Mouse (Mus musculus): Measurements from ENCODE around the gene Gm6657. TPM values are rescaled to one million over a fixed set of nuclear protein-coding genes. Genes with fewer than 3 reads are reported as not detected.
A peak's percentile ranks its signal among the peaks of the same experiment; 100 is the strongest.

Gene Gm6657
- polyA plus RNA-seq (2014; fragmentation: Nextera tagmentation; extraction: Ambion mirVana) = not detected in 2 replicates

- Histone ChIP-seq H3K9me3 (ENCODE audit: control insufficient read depth, low read length) (no peaks in the 10 kb centered on the region), H3K36me3 (ENCODE audit: control insufficient read depth, insufficient read depth, low read length) (no peaks in the 10 kb centered on the region), H3K27ac (ENCODE audit: low read depth) (no peak within 1 kb of the TSS), H3K4me2 (ENCODE audit: low read length) (no peak within 1 kb of the TSS), H3K27me3 (replicated peaks; ENCODE audit: control insufficient read depth, insufficient read depth, low read length) (no peaks in the 10 kb centered on the region), H3K9ac (ENCODE audit: low read length) (no peak within 1 kb of the TSS), H3K4me1 (replicated peaks; ENCODE audit: control insufficient read depth, insufficient read depth, low read length) (no peaks in the 10 kb centered on the region), H3K4me3 (ENCODE audit: low read depth, low read length) (no peak within 1 kb of the TSS)
- DNase-seq (ENCODE audit: low spot score) (no peak), ATAC-seq (replicated peaks; ENCODE audit: low FRiP score, low TSS enrichment, low read depth) (no peak)
These were observed at the start of gene Gm6657 for GRCm38 (mm10) chr12:78193942-78194341. TSS of gene Gm6657 (plus strand) at chr12:78194242.

- Histone ChIP-seq H3K4me3 (ENCODE audit: low read depth, low read length) (no peak overlapping the region), H3K4me2 (ENCODE audit: low read length) (no peak overlapping the region), H3K27ac (ENCODE audit: low read depth) (no peak overlapping the region), H3K9ac (ENCODE audit: low read length) (no peak overlapping the region), H3K9me3 (ENCODE audit: control insufficient read depth, low read length) (no peaks in the 10 kb centered on the region), H3K36me3 (ENCODE audit: control insufficient read depth, insufficient read depth, low read length) (no peaks in the 10 kb centered on the region), H3K27me3 (replicated peaks; ENCODE audit: control insufficient read depth, insufficient read depth, low read length) (no peaks in the 10 kb centered on the region), H3K4me1 (replicated peaks; ENCODE audit: control insufficient read depth, insufficient read depth, low read length) (no peaks in the 10 kb centered on the region)
- DNase-seq (ENCODE audit: low spot score) = no peak
- ATAC-seq (replicated peaks; ENCODE audit: low FRiP score, low TSS enrichment, low read depth) = no peak
- WGBS = 41% methylated on average over 7 of the region's 7 CpGs
These were observed 40.6 kb upstream of the Gm6657 start for GRCm38 (mm10) chr12:78153308-78154002.

GRCm38 (mm10) chr12:78170178-78170577 is 23.9 kb upstream of the Gm6657 start:
- DNase-seq (ENCODE audit: low spot score) (no peak), ATAC-seq (replicated peaks; ENCODE audit: low FRiP score, low TSS enrichment, low read depth) (no peak)
- Histone ChIP-seq H3K9ac (ENCODE audit: low read length) (no peak overlapping the region), H3K27me3 (replicated peaks; ENCODE audit: control insufficient read depth, insufficient read depth, low read length) (no peaks in the 10 kb centered on the region), H3K4me1 (replicated peaks; ENCODE audit: control insufficient read depth, insufficient read depth, low read length) (no peaks in the 10 kb centered on the region), H3K27ac (ENCODE audit: low read depth) (no peak overlapping the region), H3K4me3 (ENCODE audit: low read depth, low read length) (no peak overlapping the region), H3K9me3 (ENCODE audit: control insufficient read depth, low read length) (no peaks in the 10 kb centered on the region), H3K36me3 (ENCODE audit: control insufficient read depth, insufficient read depth, low read length) (no peaks in the 10 kb centered on the region), H3K4me2 (ENCODE audit: low read length) (no peak overlapping the region)

GRCm38 (mm10) chr12:78173945-78174344 is 20.1 kb upstream of the Gm6657 start:
- WGBS = 68% methylated on average over 3 of the region's 3 CpGs
- no peak overlapping the region for H3K4me2 ChIP-seq (ENCODE audit: low read length)
- H3K27me3 ChIP-seq (replicated peaks; ENCODE audit: control insufficient read depth, insufficient read depth, low read length) = no peaks in the 10 kb centered on the region
- no peak for DNase-seq (ENCODE audit: low spot score)
- no peaks in the 10 kb centered on the region for H3K36me3 ChIP-seq (ENCODE audit: control insufficient read depth, insufficient read depth, low read length)
- no peak overlapping the region for H3K9ac ChIP-seq (ENCODE audit: low read length)
- H3K27ac ChIP-seq (ENCODE audit: low read depth) = no peak overlapping the region
- H3K4me1 ChIP-seq (replicated peaks; ENCODE audit: control insufficient read depth, insufficient read depth, low read length) = no peaks in the 10 kb centered on the region
- ATAC-seq (replicated peaks; ENCODE audit: low FRiP score, low TSS enrichment, low read depth) = no peak
- no peak overlapping the region for H3K4me3 ChIP-seq (ENCODE audit: low read depth, low read length)
- H3K9me3 ChIP-seq (ENCODE audit: control insufficient read depth, low read length) = no peaks in the 10 kb centered on the region

- H3K36me3 ChIP-seq (ENCODE audit: control insufficient read depth, insufficient read depth, low read length) = no peaks in the 10 kb centered on the region
- no peaks in the 10 kb centered on the region for H3K4me1 ChIP-seq (replicated peaks; ENCODE audit: control insufficient read depth, insufficient read depth, low read length)
- H3K27me3 ChIP-seq (replicated peaks; ENCODE audit: control insufficient read depth, insufficient read depth, low read length) = no peaks in the 10 kb centered on the region
- no peak overlapping the region for H3K27ac ChIP-seq (ENCODE audit: low read depth)
- no peak overlapping the region for H3K9ac ChIP-seq (ENCODE audit: low read length)
- no peak overlapping the region for H3K4me3 ChIP-seq (ENCODE audit: low read depth, low read length)
- H3K9me3 ChIP-seq (ENCODE audit: control insufficient read depth, low read length) = no peaks in the 10 kb centered on the region
- DNase-seq (ENCODE audit: low spot score) (no peak), ATAC-seq (replicated peaks; ENCODE audit: low FRiP score, low TSS enrichment, low read depth) (no peak)
- 90% methylated on average over 4 of the region's 4 CpGs for WGBS
- H3K4me2 ChIP-seq (ENCODE audit: low read length) = no peak overlapping the region
These were observed 19.4 kb upstream of the Gm6657 start for GRCm38 (mm10) chr12:78174671-78175070.

GRCm38 (mm10) chr12:78181452-78181851 is 12.6 kb upstream of the Gm6657 start:
- Histone ChIP-seq H3K4me2 (ENCODE audit: low read length) (no peak overlapping the region), H3K27ac (ENCODE audit: low read depth) (no peak overlapping the region), H3K9me3 (ENCODE audit: control insufficient read depth, low read length) (no peaks in the 10 kb centered on the region), H3K27me3 (replicated peaks; ENCODE audit: control insufficient read depth, insufficient read depth, low read length) (no peaks in the 10 kb centered on the region), H3K4me1 (replicated peaks; ENCODE audit: control insufficient read depth, insufficient read depth, low read length) (no peaks in the 10 kb centered on the region), H3K9ac (ENCODE audit: low read length) (no peak overlapping the region), H3K36me3 (ENCODE audit: control insufficient read depth, insufficient read depth, low read length) (no peaks in the 10 kb centered on the region), H3K4me3 (ENCODE audit: low read depth, low read length) (no peak overlapping the region)
- WGBS = 77% methylated on average over 2 of the region's 2 CpGs
- no peak for ATAC-seq (replicated peaks; ENCODE audit: low FRiP score, low TSS enrichment, low read depth)
- DNase-seq (ENCODE audit: low spot score) = no peak

- Histone ChIP-seq H3K4me2 (ENCODE audit: low read length) (no peak overlapping the region), H3K4me3 (ENCODE audit: low read depth, low read length) (no peak overlapping the region), H3K27me3 (replicated peaks; ENCODE audit: control insufficient read depth, insufficient read depth, low read length) (no peaks in the 10 kb centered on the region), H3K4me1 (replicated peaks; ENCODE audit: control insufficient read depth, insufficient read depth, low read length) (no peaks in the 10 kb centered on the region), H3K9me3 (ENCODE audit: control insufficient read depth, low read length) (no peaks in the 10 kb centered on the region), H3K27ac (ENCODE audit: low read depth) (no peak overlapping the region), H3K36me3 (ENCODE audit: control insufficient read depth, insufficient read depth, low read length) (no peaks in the 10 kb centered on the region), H3K9ac (ENCODE audit: low read length) (no peak overlapping the region)
- no peak for ATAC-seq (replicated peaks; ENCODE audit: low FRiP score, low TSS enrichment, low read depth)
- DNase-seq (ENCODE audit: low spot score) = no peak
- 68% methylated on average over 2 of the region's 2 CpGs for WGBS
These were observed 1.3 kb downstream of the Gm6657 start for GRCm38 (mm10) chr12:78195368-78195767.

- no peak for ATAC-seq (replicated peaks; ENCODE audit: low FRiP score, low TSS enrichment, low read depth)
- Histone ChIP-seq H3K4me1 (replicated peaks; ENCODE audit: control insufficient read depth, insufficient read depth, low read length) (no peaks in the 10 kb centered on the region), H3K4me2 (ENCODE audit: low read length) (no peak overlapping the region), H3K36me3 (ENCODE audit: control insufficient read depth, insufficient read depth, low read length) (no peaks in the 10 kb centered on the region), H3K9ac (ENCODE audit: low read length) (no peak overlapping the region), H3K9me3 (ENCODE audit: control insufficient read depth, low read length) (no peaks in the 10 kb centered on the region), H3K27me3 (replicated peaks; ENCODE audit: control insufficient read depth, insufficient read depth, low read length) (no peaks in the 10 kb centered on the region), H3K4me3 (ENCODE audit: low read depth, low read length) (no peak overlapping the region), H3K27ac (ENCODE audit: low read depth) (no peak overlapping the region)
- DNase-seq (ENCODE audit: low spot score) = no peak
- whole genome bisulfite sequencing = 76% methylated on average over 5 of the region's 5 CpGs
These were observed 9.6 kb downstream of the Gm6657 start for GRCm38 (mm10) chr12:78203646-78204045.

GRCm38 (mm10) chr12:78205915-78206570 is 12.0 kb downstream of the Gm6657 start:
- DNase-seq (ENCODE audit: low spot score) = no peak
- H3K9me3 ChIP-seq (ENCODE audit: control insufficient read depth, low read length) = no peaks in the 10 kb centered on the region

More at GRCm38 (mm10) chr12:78205915-78206570, 12.0 kb downstream of the Gm6657 start:
- H3K9ac ChIP-seq (ENCODE audit: low read length) = no peak overlapping the region
- no peak for ATAC-seq (replicated peaks; ENCODE audit: low FRiP score, low TSS enrichment, low read depth)
- no peak overlapping the region for H3K27ac ChIP-seq (ENCODE audit: low read depth)
- no peaks in the 10 kb centered on the region for H3K36me3 ChIP-seq (ENCODE audit: control insufficient read depth, insufficient read depth, low read length)
- H3K4me2 ChIP-seq (ENCODE audit: low read length) = peak overlapping the region; percentile 42
- no peaks in the 10 kb centered on the region for H3K27me3 ChIP-seq (replicated peaks; ENCODE audit: control insufficient read depth, insufficient read depth, low read length)
- WGBS = 8% methylated on average over 5 of the region's 5 CpGs
- H3K4me3 ChIP-seq (ENCODE audit: low read depth, low read length) = no peak overlapping the region
- H3K4me1 ChIP-seq (replicated peaks; ENCODE audit: control insufficient read depth, insufficient read depth, low read length) = no peaks in the 10 kb centered on the region
